ENCODE assay signal across 20 mouse cellular contexts in genomic region chr17:27541984-27542383, GRCm38 (mm10). TPM values are rescaled to one million over a fixed set of nuclear protein-coding genes. Genes with fewer than 3 reads are reported as not detected.
DNase-seq lines count a peak whose midpoint lies in the region; ATAC-seq and TF ChIP-seq lines count a peak whose summit lies in the region.
"Had no signal": no experiment of that assay in that cellular context is flagged by ENCODE, and none has a peak within 500 bp of the region (broad histone marks: within the 10 kb centered on the region; RNA-seq: fewer than 3 reads in every experiment).

No protein-coding gene starts in this region.

- H3K27me3 ChIP-seq in forebrain, embryonic 10.5 days (ENCODE audit: poor library complexity, severe bottlenecking) = peaks cover 8% of the 10 kb centered on the region; the same call in 1 of the 2 replicates
- no peaks in the 10 kb centered on the region for H3K27me3 ChIP-seq in forebrain, postnatal 0 days (ENCODE audit: insufficient read depth, low read length)
- peaks cover 24% of the 10 kb centered on the region; the same call in 1 of the 2 replicates for H3K27me3 ChIP-seq in liver, embryonic 12.5 days (replicated peaks)
- peaks cover 9% of the 10 kb centered on the region for H3K27me3 ChIP-seq in liver, postnatal 0 days (ENCODE audit: insufficient read depth, low read length)
- H3K27me3 ChIP-seq in embryonic facial prominence, embryonic 10.5 days (replicated peaks; ENCODE audit: low read depth, poor library complexity, severe bottlenecking) = peaks cover 10% of the 10 kb centered on the region; the same call in 1 of the 2 replicates
- peaks cover 9% of the 10 kb centered on the region; the same call in 1 of the 2 replicates for H3K27me3 ChIP-seq in limb, embryonic 10.5 days (ENCODE audit: low read depth, poor library complexity, severe bottlenecking)
- H3K27me3 ChIP-seq: embryonic facial prominence, embryonic 12.5 days had no signal

- no peak overlapping the region for H3K9ac ChIP-seq in forebrain, postnatal 0 days
- no peak overlapping the region for H3K9ac ChIP-seq in liver, embryonic 12.5 days
- H3K9ac ChIP-seq in liver, postnatal 0 days (replicated peaks) = no peak overlapping the region
- H3K9ac ChIP-seq: embryonic facial prominence, embryonic 12.5 days; forebrain, embryonic 12.5 days had no signal

- TF ChIP-seq CTCF in forebrain, postnatal 0 days (IDR thresholded peaks at IDR 0.05; ENCODE audit: low read depth) = no peak
- no peak for TF ChIP-seq CTCF in liver, postnatal 0 days (IDR thresholded peaks at IDR 0.05; ENCODE audit: low read depth)

- H3K4me1 ChIP-seq in forebrain, embryonic 10.5 days = peaks cover 27% of the 10 kb centered on the region
- H3K4me1 ChIP-seq in forebrain, postnatal 0 days (ENCODE audit: insufficient read depth) = no peaks in the 10 kb centered on the region
- H3K4me1 ChIP-seq in liver, embryonic 12.5 days = 0 out of 2 replicates have a peak, but pooled peaks cover 2% of the 10 kb centered on the region
- peaks cover 4% of the 10 kb centered on the region; the same call in 1 of the 2 replicates for H3K4me1 ChIP-seq in liver, postnatal 0 days (ENCODE audit: insufficient read depth)
- peaks cover 38% of the 10 kb centered on the region for H3K4me1 ChIP-seq in embryonic facial prominence, embryonic 10.5 days
- H3K4me1 ChIP-seq in limb, embryonic 10.5 days = peaks cover 37% of the 10 kb centered on the region
- H3K4me1 ChIP-seq: embryonic facial prominence, embryonic 12.5 days; forebrain, embryonic 12.5 days had no signal

- no peaks in the 10 kb centered on the region for H3K36me3 ChIP-seq in forebrain, embryonic 10.5 days (replicated peaks)
- H3K36me3 ChIP-seq in forebrain, postnatal 0 days (ENCODE audit: insufficient read depth) = no peaks in the 10 kb centered on the region
- H3K36me3 ChIP-seq in liver, embryonic 12.5 days = no peaks in the 10 kb centered on the region
- H3K36me3 ChIP-seq in liver, postnatal 0 days (replicated peaks; ENCODE audit: insufficient read depth, low read length) = no peaks in the 10 kb centered on the region
- no peaks in the 10 kb centered on the region for H3K36me3 ChIP-seq in embryonic facial prominence, embryonic 10.5 days (replicated peaks)
- no peaks in the 10 kb centered on the region for H3K36me3 ChIP-seq in limb, embryonic 10.5 days
- H3K36me3 ChIP-seq: embryonic facial prominence, embryonic 12.5 days; forebrain, embryonic 12.5 days had no signal

- H3K9me3 ChIP-seq in forebrain, embryonic 10.5 days = no peaks in the 10 kb centered on the region
- no peaks in the 10 kb centered on the region for H3K9me3 ChIP-seq in forebrain, postnatal 0 days (ENCODE audit: low read length)
- H3K9me3 ChIP-seq in liver, embryonic 12.5 days (replicated peaks) = no peaks in the 10 kb centered on the region
- no peaks in the 10 kb centered on the region for H3K9me3 ChIP-seq in liver, postnatal 0 days (ENCODE audit: low read length)
- H3K9me3 ChIP-seq in embryonic facial prominence, embryonic 10.5 days = no peaks in the 10 kb centered on the region
- H3K9me3 ChIP-seq in limb, embryonic 10.5 days (replicated peaks) = no peaks in the 10 kb centered on the region
- H3K9me3 ChIP-seq: embryonic facial prominence, embryonic 12.5 days; forebrain, embryonic 12.5 days had no signal

- no peak for DNase-seq in forebrain, embryonic 10.5 days (ENCODE audit: extremely low spot score, low spot score)
- DNase-seq in forebrain, postnatal 0 days = no peak
- no peak for DNase-seq in liver, postnatal 0 days
- no peak for DNase-seq in embryonic facial prominence, embryonic 10.5 days (ENCODE audit: low spot score)
- DNase-seq in limb, embryonic 10.5 days (ENCODE audit: low spot score) = no peak
- DNase-seq in right cerebral cortex, adult 2 months (ENCODE audit: low spot score in 2 of 2) = no peak
- DNase-seq: adrenal gland, adult 2 months; adrenal gland, postnatal 25 days; cerebellum, adult 11 months; cerebellum, adult 18-20 months; cerebellum, adult 8-10 months; cerebellum, postnatal 36 days; embryo, embryonic 11 days had no signal

- TF ChIP-seq EP300 in liver, postnatal 0 days (IDR thresholded peaks at IDR 0.05; ENCODE audit: low read depth) = no peak

- 81% methylated on average over 3 of the region's 3 CpGs for WGBS in forebrain, embryonic 10.5 days
- WGBS in forebrain, postnatal 0 days = 89% methylated on average over 3 of the region's 3 CpGs
- WGBS in liver, embryonic 12.5 days (ENCODE audit: insufficient replicate concordance) = 58% methylated on average over 3 of the region's 3 CpGs
- WGBS in liver, postnatal 0 days (ENCODE audit: insufficient replicate concordance) = 68% methylated on average over 3 of the region's 3 CpGs
- WGBS in embryonic facial prominence, embryonic 10.5 days = 73% methylated on average over 3 of the region's 3 CpGs
- 81% methylated on average over 3 of the region's 3 CpGs for WGBS in limb, embryonic 10.5 days

- no peak overlapping the region for H3K4me3 ChIP-seq in forebrain, embryonic 10.5 days
- H3K4me3 ChIP-seq in forebrain, postnatal 0 days (ENCODE audit: low read depth, low read length) = no peak overlapping the region
- H3K4me3 ChIP-seq in liver, embryonic 12.5 days = no peak overlapping the region
- no peak overlapping the region for H3K4me3 ChIP-seq in liver, postnatal 0 days (ENCODE audit: low read depth, low read length)
- no peak overlapping the region for H3K4me3 ChIP-seq in embryonic facial prominence, embryonic 10.5 days
- no peak overlapping the region for H3K4me3 ChIP-seq in limb, embryonic 10.5 days
- H3K4me3 ChIP-seq: embryonic facial prominence, embryonic 12.5 days; forebrain, embryonic 12.5 days had no signal

- H3K4me2 ChIP-seq in forebrain, postnatal 0 days (ENCODE audit: low read depth) = no peak overlapping the region
- no peak overlapping the region for H3K4me2 ChIP-seq in liver, embryonic 12.5 days
- no peak overlapping the region for H3K4me2 ChIP-seq in liver, postnatal 0 days (ENCODE audit: low read depth, low read length)
- H3K4me2 ChIP-seq: embryonic facial prominence, embryonic 12.5 days; forebrain, embryonic 12.5 days had no signal

- ATAC-seq in forebrain, postnatal 0 days = no peak
- 0 out of 2 replicates have a peak, but pooled peaks have one; percentile 25 for ATAC-seq in liver, embryonic 12.5 days
- no peak for ATAC-seq in liver, postnatal 0 days
- ATAC-seq: forebrain, embryonic 14.5 days; forebrain, embryonic 16.5 days had no signal

- 0 out of 2 replicates have a peak overlapping the region, but pooled peaks have one; percentile 17 for H3K27ac ChIP-seq in forebrain, embryonic 10.5 days
- H3K27ac ChIP-seq in forebrain, postnatal 0 days (ENCODE audit: low read depth, low read length) = no peak overlapping the region
- H3K27ac ChIP-seq in liver, embryonic 12.5 days = no peak overlapping the region
- H3K27ac ChIP-seq in liver, postnatal 0 days (ENCODE audit: low read depth) = no peak overlapping the region
- 0 out of 2 replicates have a peak overlapping the region, but pooled peaks have one; percentile 1 for H3K27ac ChIP-seq in embryonic facial prominence, embryonic 10.5 days (replicated peaks)
- 0 out of 2 replicates have a peak overlapping the region, but pooled peaks have one; percentile 5 for H3K27ac ChIP-seq in limb, embryonic 10.5 days
- H3K27ac ChIP-seq: embryonic facial prominence, embryonic 12.5 days; forebrain, embryonic 12.5 days had no signal

RNA-seq across cellular contexts. Expression of gene Hmga1, which starts 14.3 kb away (rescaled TPM):
- 821 and 911 TPM in 2 replicates for polyA plus RNA-seq in forebrain, embryonic 10.5 days (2016; fragmentation: Nextera tagmentation; extraction: Ambion mirVana)
- 84.7 and 99.1 TPM in 2 replicates for total RNA-seq in forebrain, postnatal 0 days (2014; rRNA removed)
- polyA plus RNA-seq in forebrain, postnatal 0 days (2015; fragmentation: Nextera tagmentation; extraction: Ambion mirVana) = 122 and 123 TPM in 2 replicates
- polyA plus RNA-seq in liver, embryonic 12.5 days (2016; fragmentation: Nextera tagmentation; extraction: Ambion mirVana) = 295 and 306 TPM in 2 replicates
- polyA plus RNA-seq in liver, postnatal 0 days (2015; fragmentation: Nextera tagmentation; extraction: Ambion mirVana) = 64.0 and 64.9 TPM in 2 replicates
- polyA plus RNA-seq in embryonic facial prominence, embryonic 10.5 days (2016; fragmentation: Nextera tagmentation; extraction: Ambion mirVana) = 819 and 896 TPM in 2 replicates
- polyA plus RNA-seq in limb, embryonic 10.5 days (2016; fragmentation: Nextera tagmentation; extraction: Ambion mirVana) = 904 and 1,218 TPM in 2 replicates

RNA-seq across cellular contexts. Expression of gene Grm4, which starts 20.8 kb away (rescaled TPM):
- 0.61 and 0.73 TPM in 2 replicates for polyA plus RNA-seq in forebrain, embryonic 10.5 days (2016; fragmentation: Nextera tagmentation; extraction: Ambion mirVana)
- total RNA-seq in forebrain, postnatal 0 days (2014; rRNA removed) = 13.1 and 14.5 TPM in 2 replicates
- 3.2 and 5.5 TPM in 2 replicates for polyA plus RNA-seq in forebrain, postnatal 0 days (2015; fragmentation: Nextera tagmentation; extraction: Ambion mirVana)
- polyA plus RNA-seq in liver, embryonic 12.5 days (2016; fragmentation: Nextera tagmentation; extraction: Ambion mirVana) = 0.05 TPM in 1 of 2 replicates, not detected in the other
- not detected in 2 replicates for polyA plus RNA-seq in liver, postnatal 0 days (2015; fragmentation: Nextera tagmentation; extraction: Ambion mirVana)
- polyA plus RNA-seq in embryonic facial prominence, embryonic 10.5 days (2016; fragmentation: Nextera tagmentation; extraction: Ambion mirVana) = 0.96 and 1.3 TPM in 2 replicates
- 0.06 and 0.35 TPM in 2 replicates for polyA plus RNA-seq in limb, embryonic 10.5 days (2016; fragmentation: Nextera tagmentation; extraction: Ambion mirVana)
- total RNA-seq: MEL had no signal
- polyA plus RNA-seq: C2C12 had no signal

RNA-seq across cellular contexts. Expression of gene AI413582, which starts 23.6 kb away (rescaled TPM):
- 12.5 and 12.7 TPM in 2 replicates for polyA plus RNA-seq in forebrain, embryonic 10.5 days (2016; fragmentation: Nextera tagmentation; extraction: Ambion mirVana)
- 35.0 and 70.3 TPM in 2 replicates for total RNA-seq in forebrain, postnatal 0 days (2014; rRNA removed)
- polyA plus RNA-seq in forebrain, postnatal 0 days (2015; fragmentation: Nextera tagmentation; extraction: Ambion mirVana) = 85.2 and 92.8 TPM in 2 replicates
- polyA plus RNA-seq in liver, embryonic 12.5 days (2016; fragmentation: Nextera tagmentation; extraction: Ambion mirVana) = 14.1 and 16.8 TPM in 2 replicates
- polyA plus RNA-seq in liver, postnatal 0 days (2015; fragmentation: Nextera tagmentation; extraction: Ambion mirVana) = 15.0 and 16.7 TPM in 2 replicates
- polyA plus RNA-seq in embryonic facial prominence, embryonic 10.5 days (2016; fragmentation: Nextera tagmentation; extraction: Ambion mirVana) = 12.1 and 15.9 TPM in 2 replicates
- 9.4 TPM in 2 replicates for polyA plus RNA-seq in limb, embryonic 10.5 days (2016; fragmentation: Nextera tagmentation; extraction: Ambion mirVana)

Comparison
In these comparisons a context has a peak if more than half of its experiments do, and no peak if none do; other contexts are left out.
1. H3K27ac ChIP-seq: peak in forebrain, embryonic 10.5 days (single experiment), embryonic facial prominence, embryonic 10.5 days (single experiment) and limb, embryonic 10.5 days (single experiment); none in forebrain, postnatal 0 days (single experiment), liver, embryonic 12.5 days (single experiment) and liver, postnatal 0 days (single experiment).